Mouse (Mus musculus): ENCODE results near the gene Serac1.

GRCm38 (mm10) chr17:6107015-6107601 is 27.6 kb upstream of the Serac1 start:
- TF ChIP-seq CTCF (IDR thresholded peaks at IDR 0.05 in 2 of 3, conservative IDR thresholded peaks at IDR 0.05 in 1 of 3; ENCODE audit: control insufficient read depth in 1 of 3, insufficient read depth in 1 of 3, low read depth in 2 of 3, low read length in 3 of 3, poor library complexity in 1 of 3, severe bottlenecking in 1 of 3) (no peak), ETS1 (IDR thresholded peaks at IDR 0.05; ENCODE audit: low read depth, low read length) (no peak), EP300 (IDR thresholded peaks at IDR 0.05; ENCODE audit: low read depth in 1 of 2, low read length in 2 of 2) (no peak), MEF2A (IDR thresholded peaks at IDR 0.05; ENCODE audit: extremely low read depth, insufficient replicate concordance, low read depth, low read length, poor library complexity, severe bottlenecking) (no peak), TBP (IDR thresholded peaks at IDR 0.05; ENCODE audit: low read depth, low read length) (no peak), MAX (IDR thresholded peaks at IDR 0.05; ENCODE audit: low read length) (no peak), UBTF (IDR thresholded peaks at IDR 0.05; ENCODE audit: borderline replicate concordance, insufficient read depth, low read depth, low read length) (no peak)

Measured in MEL (cell line).